Mouse (Mus musculus): ENCODE data around the gene Mbnl1. TPM values are rescaled to one million over a fixed set of nuclear protein-coding genes. Genes with fewer than 3 reads are reported as not detected.
A peak's percentile ranks its signal among the peaks of the same experiment; 100 is the strongest.
"Not testable (repeated sequence)": the region's sequence is repeated elsewhere in the genome, so short reads cannot be mapped to it uniquely, and the experiment has no call there.

Mbnl1 gene
- total and polyA plus RNA-seq, 3 experiments = 55.8 to 237 (median 215) TPM

- no peak overlapping the region for H3K4me3 ChIP-seq
- H3K27me3 ChIP-seq (ENCODE audit: control insufficient read depth, insufficient read depth, low read length) = no peaks in the 10 kb centered on the region
- H3K27ac ChIP-seq = no peak overlapping the region
- TF ChIP-seq EP300 (IDR thresholded peaks at IDR 0.05; ENCODE audit: insufficient read depth, low read depth, low read length) (no peak), CTCF (IDR thresholded peaks at IDR 0.05) (no peak), POLR2A (IDR thresholded peaks at IDR 0.05; ENCODE audit: insufficient read depth, low read depth, low read length) (no peak)
- no peaks in the 10 kb centered on the region for H3K4me1 ChIP-seq (ENCODE audit: control insufficient read depth, insufficient read depth, low read length)
- intact Hi-C loops (cut with DNase I) = loop anchor here (10.0 kb wide), 1 partner anchor 143 kb away; no protein-coding TSS in a partner anchor
- no peak overlapping the region for H3K9ac ChIP-seq (ENCODE audit: low read depth, low read length)
- H3K36me3 ChIP-seq (ENCODE audit: control insufficient read depth, insufficient read depth, low read length) = peaks cover 2% of the 10 kb centered on the region; the same call in 1 of the 2 replicates
- H3K79me2 ChIP-seq (replicated peaks; ENCODE audit: control insufficient read depth, insufficient read depth, low read length) = no peaks in the 10 kb centered on the region
- 91% methylated on average over 6 of the region's 6 CpGs for WGBS
- no peak for DNase-seq
Observed at GRCm38 (mm10) chr3:60461828-60462521, 10.7 kb upstream of the Mbnl1 start.

GRCm38 (mm10) chr3:60468667-60469066 lies 4.0 kb upstream of the Mbnl1 start:
- intact Hi-C loops (cut with DNase I) = loop anchor here (5.0 to 10.0 kb wide), 3 partner anchors 49 to 136 kb away; no protein-coding TSS in a partner anchor
- DNase-seq; H3K9ac ChIP-seq (ENCODE audit: low read depth, low read length); H3K4me3 ChIP-seq; H3K4me1 ChIP-seq (ENCODE audit: control insufficient read depth, insufficient read depth, low read length); H3K27ac ChIP-seq; H3K27me3 ChIP-seq (ENCODE audit: control insufficient read depth, insufficient read depth, low read length); H3K79me2 ChIP-seq (replicated peaks; ENCODE audit: control insufficient read depth, insufficient read depth, low read length); H3K36me3 ChIP-seq (ENCODE audit: control insufficient read depth, insufficient read depth, low read length): not testable (repeated sequence)
- WGBS = 39% methylated on average over 2 of the region's 3 CpGs

DNA sequence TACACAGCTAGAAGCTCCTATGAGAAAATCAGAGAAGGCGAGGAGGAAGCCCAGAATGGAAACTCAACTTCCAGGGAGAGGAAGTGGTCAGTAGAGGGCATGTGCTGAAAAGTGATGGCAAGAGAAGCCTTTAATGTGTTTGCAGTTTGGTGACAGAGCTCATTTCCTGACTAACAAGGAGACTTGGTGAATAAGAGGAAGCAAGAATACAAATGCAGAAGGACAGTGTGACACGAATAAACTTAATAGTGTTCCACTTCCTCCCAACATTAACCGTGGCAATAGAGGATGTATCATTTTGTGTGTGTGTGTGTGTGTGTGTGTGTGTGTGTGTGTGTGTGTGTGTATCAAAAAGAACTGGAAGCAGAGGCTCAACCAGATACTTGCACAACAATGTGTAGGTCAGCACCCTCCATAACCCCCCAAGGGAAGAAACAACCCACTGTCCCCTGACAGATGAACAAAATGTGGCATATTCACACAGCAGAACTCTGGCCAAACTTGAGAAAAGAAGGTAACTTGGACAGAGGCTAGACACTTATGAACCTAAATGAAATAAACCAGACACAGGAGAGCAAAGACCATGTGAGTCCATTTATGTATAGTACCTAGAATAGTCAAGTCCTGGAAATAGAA lies 3.3 kb upstream of the Mbnl1 start:
- not testable (repeated sequence) for H3K27me3 ChIP-seq (ENCODE audit: control insufficient read depth, insufficient read depth, low read length); H3K4me1 ChIP-seq (ENCODE audit: control insufficient read depth, insufficient read depth, low read length); H3K9ac ChIP-seq (ENCODE audit: low read depth, low read length); H3K4me3 ChIP-seq; H3K79me2 ChIP-seq (replicated peaks; ENCODE audit: control insufficient read depth, insufficient read depth, low read length); H3K36me3 ChIP-seq (ENCODE audit: control insufficient read depth, insufficient read depth, low read length)
- WGBS = 33% methylated on average over 2 of the region's 3 CpGs
- intact Hi-C loops (cut with DNase I) = loop anchor here (5.0 to 10.0 kb wide), 3 partner anchors 48 to 136 kb away; no protein-coding TSS in a partner anchor
- peak in 1 of 2 experiments; percentile 27 for DNase-seq
- peak overlapping the region; percentile 42 for H3K27ac ChIP-seq

- H3K27me3 ChIP-seq (ENCODE audit: control insufficient read depth, insufficient read depth, low read length) = no peaks in the 10 kb centered on the region
- H3K4me3 ChIP-seq = no peak overlapping the region
- H3K27ac ChIP-seq = no peak overlapping the region
- no peak for TF ChIP-seq EP300 (IDR thresholded peaks at IDR 0.05; ENCODE audit: insufficient read depth, low read depth, low read length)
- no peak for TF ChIP-seq CTCF (IDR thresholded peaks at IDR 0.05)
- no peak for TF ChIP-seq POLR2A (IDR thresholded peaks at IDR 0.05; ENCODE audit: insufficient read depth, low read depth, low read length)
- DNase-seq = no peak
- 83% methylated on average over 2 of the region's 2 CpGs for WGBS
- H3K36me3 ChIP-seq (ENCODE audit: control insufficient read depth, insufficient read depth, low read length) = no peaks in the 10 kb centered on the region
- no peak overlapping the region for H3K9ac ChIP-seq (ENCODE audit: low read depth, low read length)
- intact Hi-C loops (cut with DNase I) = no loop called here
- no peaks in the 10 kb centered on the region for H3K79me2 ChIP-seq (replicated peaks; ENCODE audit: control insufficient read depth, insufficient read depth, low read length)
- no peaks in the 10 kb centered on the region; the same call in 1 of the 2 replicates for H3K4me1 ChIP-seq (ENCODE audit: control insufficient read depth, insufficient read depth, low read length)
Observed at GRCm38 (mm10) chr3:60472011-60472680, 484 bp upstream of the Mbnl1 start.

DNA sequence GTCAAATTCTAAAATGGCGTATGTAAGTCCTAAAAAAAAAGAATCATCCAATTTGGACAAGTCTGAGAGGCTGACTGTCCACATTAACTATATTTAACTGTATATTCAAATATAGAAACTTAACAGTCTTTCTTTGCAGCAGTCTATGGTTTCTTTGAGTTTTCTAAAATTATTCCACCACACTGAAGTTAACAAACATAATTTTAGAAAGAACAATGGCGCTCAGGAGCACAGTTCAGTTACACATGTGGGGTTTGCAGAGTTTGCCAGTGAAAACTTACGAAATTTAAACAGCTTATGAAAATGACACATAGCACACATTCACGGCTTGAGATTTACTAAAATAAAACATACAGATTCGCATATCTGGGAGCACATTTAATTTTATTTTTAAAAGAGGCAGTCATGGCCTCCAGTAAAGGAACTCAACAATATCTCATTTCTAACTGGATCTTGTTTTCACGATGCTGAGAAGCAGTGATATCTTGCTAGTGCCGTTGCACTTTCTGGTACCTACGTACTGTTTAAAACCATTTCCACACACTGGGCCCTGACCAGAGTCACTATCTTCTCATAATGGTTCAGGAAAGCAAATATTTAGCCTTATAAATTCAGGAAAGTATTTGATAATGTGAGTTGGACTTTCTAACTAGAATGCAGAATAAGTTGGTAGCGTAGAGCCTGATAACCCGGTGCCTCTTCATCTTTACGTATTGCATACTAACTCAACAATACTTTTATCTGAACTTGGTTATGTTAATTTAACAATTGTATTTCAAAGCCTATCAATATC lies 1.4 kb downstream of the Mbnl1 start:
- H3K9ac ChIP-seq (ENCODE audit: low read depth, low read length) = no peak overlapping the region
- H3K27ac ChIP-seq = no peak overlapping the region
- no peaks in the 10 kb centered on the region; the same call in 1 of the 2 replicates for H3K4me1 ChIP-seq (ENCODE audit: control insufficient read depth, insufficient read depth, low read length)
- no peak for TF ChIP-seq POLR2A (IDR thresholded peaks at IDR 0.05; ENCODE audit: insufficient read depth, low read depth, low read length)
- TF ChIP-seq EP300 (IDR thresholded peaks at IDR 0.05; ENCODE audit: insufficient read depth, low read depth, low read length) = no peak
- no peak for TF ChIP-seq CTCF (IDR thresholded peaks at IDR 0.05)
- no peaks in the 10 kb centered on the region for H3K27me3 ChIP-seq (ENCODE audit: control insufficient read depth, insufficient read depth, low read length)
- no peaks in the 10 kb centered on the region for H3K79me2 ChIP-seq (replicated peaks; ENCODE audit: control insufficient read depth, insufficient read depth, low read length)
- intact Hi-C loops (cut with DNase I) = no loop called here
- 91% methylated on average over 11 of the region's 11 CpGs for WGBS
- no peak for DNase-seq
- no peaks in the 10 kb centered on the region for H3K36me3 ChIP-seq (ENCODE audit: control insufficient read depth, insufficient read depth, low read length)
- no peak overlapping the region for H3K4me3 ChIP-seq

All from heart, adult 2 months (tissue).